Mouse (Mus musculus): ENCODE measurements around the gene Cym. TPM values are rescaled to one million over a fixed set of nuclear protein-coding genes. Genes with fewer than 3 reads are reported as not detected.

The Cym gene
- polyA plus RNA-seq, 2 experiments, result 0.40 to 0.47 TPM

DNA sequence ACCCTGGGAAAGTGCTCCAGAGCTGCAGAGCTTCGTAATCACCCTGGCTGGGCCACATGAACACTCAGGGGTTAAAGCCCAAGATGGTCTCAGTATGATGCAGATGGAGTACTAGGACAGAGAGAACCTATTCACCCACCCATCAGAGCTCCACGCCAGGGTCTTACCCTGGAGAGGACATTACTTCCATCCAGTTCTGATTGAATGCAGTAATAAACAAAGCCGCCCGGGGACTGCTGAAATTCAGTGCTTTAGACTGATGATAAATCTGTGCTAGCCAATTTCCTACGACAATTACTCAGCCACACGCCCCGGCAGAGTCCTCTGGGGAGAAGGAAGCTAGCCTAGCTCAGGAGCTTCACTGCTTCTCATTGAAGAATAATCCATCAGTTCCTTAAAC, 35.2 kb upstream of the Cym start:
- no peaks in the 10 kb centered on the region for H3K27me3 ChIP-seq (ENCODE audit: control insufficient read depth, insufficient read depth, low read length)
- H3K9ac ChIP-seq (ENCODE audit: low read depth, low read length, severe bottlenecking), result no peak overlapping the region
- WGBS, result 40% methylated on average over 7 of the region's 7 CpGs
- H3K4me1 ChIP-seq (ENCODE audit: control insufficient read depth, insufficient read depth, low read length), result peaks cover 11% of the 10 kb centered on the region
- H3K9me3 ChIP-seq (ENCODE audit: control insufficient read depth, low read length), result no peaks in the 10 kb centered on the region
- DNase-seq (ENCODE audit: low spot score), result no peak
- H3K36me3 ChIP-seq (ENCODE audit: control insufficient read depth, insufficient read depth, low read length), result no peaks in the 10 kb centered on the region
- no peak for ATAC-seq (ENCODE audit: low FRiP score, low read depth)
- TF ChIP-seq POLR2A (IDR thresholded peaks at IDR 0.05; ENCODE audit: borderline replicate concordance, extremely low read depth, insufficient read depth, insufficient read length), result no peak
- H3K27ac ChIP-seq (replicated peaks; ENCODE audit: low read depth, low read length), result no peak overlapping the region
- H3K4me2 ChIP-seq (replicated peaks; ENCODE audit: low read depth, low read length, severe bottlenecking), result no peak overlapping the region
- no peak overlapping the region for H3K4me3 ChIP-seq (replicated peaks; ENCODE audit: low read length)

DNA sequence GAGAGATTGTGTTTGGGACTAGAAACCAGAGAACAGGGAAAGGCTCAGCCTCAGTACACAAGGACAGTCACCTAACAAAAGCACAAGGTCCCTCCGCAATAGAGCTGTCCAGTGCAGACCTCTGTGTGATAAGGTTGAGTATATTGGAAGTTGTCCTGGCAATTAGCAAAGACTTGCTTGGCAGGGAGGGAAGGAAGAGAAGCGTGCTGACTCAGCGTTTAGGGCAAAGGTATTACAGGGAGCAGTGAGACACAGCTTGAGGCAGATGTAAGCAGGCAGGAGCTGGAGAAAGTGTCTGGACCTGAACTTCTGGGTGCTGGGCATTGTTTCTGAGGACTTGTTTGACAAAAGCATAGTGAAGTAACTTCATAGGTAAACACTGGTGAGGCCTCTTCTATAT, 34.5 kb upstream of the Cym start:
- H3K4me2 ChIP-seq (replicated peaks; ENCODE audit: low read depth, low read length, severe bottlenecking), result no peak overlapping the region
- peaks cover 4% of the 10 kb centered on the region; the same call in 1 of the 2 replicates for H3K4me1 ChIP-seq (ENCODE audit: control insufficient read depth, insufficient read depth, low read length)
- no peak overlapping the region for H3K27ac ChIP-seq (replicated peaks; ENCODE audit: low read depth, low read length)
- H3K9ac ChIP-seq (ENCODE audit: low read depth, low read length, severe bottlenecking), result no peak overlapping the region
- DNase-seq (ENCODE audit: low spot score), result no peak
- ATAC-seq (ENCODE audit: low FRiP score, low read depth), result no peak
- H3K36me3 ChIP-seq (ENCODE audit: control insufficient read depth, insufficient read depth, low read length), result no peaks in the 10 kb centered on the region
- WGBS, result 82% methylated on average over 3 of the region's 3 CpGs
- H3K4me3 ChIP-seq (replicated peaks; ENCODE audit: low read length), result no peak overlapping the region
- TF ChIP-seq POLR2A (IDR thresholded peaks at IDR 0.05; ENCODE audit: borderline replicate concordance, extremely low read depth, insufficient read depth, insufficient read length), result no peak
- no peaks in the 10 kb centered on the region for H3K27me3 ChIP-seq (ENCODE audit: control insufficient read depth, insufficient read depth, low read length)
- H3K9me3 ChIP-seq (ENCODE audit: control insufficient read depth, low read length), result no peaks in the 10 kb centered on the region

DNA sequence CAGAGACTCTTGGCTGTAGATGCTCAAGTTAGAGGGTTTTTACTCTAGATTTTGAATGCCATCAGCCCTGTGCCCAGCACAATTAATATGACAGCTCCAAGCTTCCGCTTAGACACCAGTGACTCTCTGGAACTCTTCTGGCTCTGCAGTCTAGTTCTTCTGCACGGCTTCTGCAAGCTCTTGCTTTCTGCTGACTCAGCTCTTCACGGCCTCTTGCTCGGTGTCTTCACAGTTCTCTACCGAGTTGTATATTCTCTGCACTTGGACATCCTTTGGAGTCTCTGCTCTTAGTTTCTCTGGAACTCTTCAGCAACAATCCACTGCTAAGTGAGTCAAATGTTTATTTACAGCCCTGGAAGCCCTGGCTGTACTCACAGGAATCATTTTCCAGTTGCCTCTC, 32.4 kb upstream of the Cym start:
- Histone ChIP-seq H3K27ac (replicated peaks; ENCODE audit: low read depth, low read length) (no peak overlapping the region), H3K9me3 (ENCODE audit: control insufficient read depth, low read length) (no peaks in the 10 kb centered on the region), H3K4me1 (ENCODE audit: control insufficient read depth, insufficient read depth, low read length) (no peaks in the 10 kb centered on the region), H3K4me3 (replicated peaks; ENCODE audit: low read length) (no peak overlapping the region), H3K4me2 (replicated peaks; ENCODE audit: low read depth, low read length, severe bottlenecking) (no peak overlapping the region), H3K27me3 (ENCODE audit: control insufficient read depth, insufficient read depth, low read length) (no peaks in the 10 kb centered on the region), H3K9ac (ENCODE audit: low read depth, low read length, severe bottlenecking) (no peak overlapping the region), H3K36me3 (ENCODE audit: control insufficient read depth, insufficient read depth, low read length) (no peaks in the 10 kb centered on the region)
- no peak for ATAC-seq (ENCODE audit: low FRiP score, low read depth)
- no peak for TF ChIP-seq POLR2A (IDR thresholded peaks at IDR 0.05; ENCODE audit: borderline replicate concordance, extremely low read depth, insufficient read depth, insufficient read length)
- DNase-seq (ENCODE audit: low spot score), result no peak
- 79% methylated on average over 5 of the region's 5 CpGs for WGBS

DNA sequence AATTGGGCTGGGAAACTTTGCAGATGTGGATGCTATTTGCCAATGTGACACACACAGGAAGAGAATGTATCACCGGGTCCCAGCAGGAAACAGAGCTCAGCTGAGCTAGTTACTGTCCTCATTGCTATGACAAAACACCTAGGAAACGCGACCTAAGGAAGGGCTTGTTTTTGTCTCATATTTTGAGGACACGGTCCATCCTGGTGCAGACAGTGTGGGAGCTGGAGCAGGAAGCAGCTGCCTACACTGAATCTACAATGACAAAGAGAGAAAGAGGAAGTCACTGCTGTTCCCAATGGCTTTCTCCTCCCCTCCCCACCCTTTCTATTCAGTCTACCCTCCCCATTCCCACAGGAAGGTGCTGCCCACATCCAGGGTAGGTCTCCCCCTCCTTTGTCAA, 30.5 kb upstream of the Cym start:
- no peak overlapping the region for H3K27ac ChIP-seq (replicated peaks; ENCODE audit: low read depth, low read length)
- ATAC-seq (ENCODE audit: low FRiP score, low read depth) (no peak), DNase-seq (ENCODE audit: low spot score) (no peak)
- WGBS, result 78% methylated on average over 4 of the region's 4 CpGs
- no peaks in the 10 kb centered on the region for H3K9me3 ChIP-seq (ENCODE audit: control insufficient read depth, low read length)
- no peaks in the 10 kb centered on the region for H3K4me1 ChIP-seq (ENCODE audit: control insufficient read depth, insufficient read depth, low read length)
- H3K4me3 ChIP-seq (replicated peaks; ENCODE audit: low read length), result no peak overlapping the region
- no peaks in the 10 kb centered on the region for H3K36me3 ChIP-seq (ENCODE audit: control insufficient read depth, insufficient read depth, low read length)
- H3K9ac ChIP-seq (ENCODE audit: low read depth, low read length, severe bottlenecking), result no peak overlapping the region
- no peak for TF ChIP-seq POLR2A (IDR thresholded peaks at IDR 0.05; ENCODE audit: borderline replicate concordance, extremely low read depth, insufficient read depth, insufficient read length)
- no peak overlapping the region for H3K4me2 ChIP-seq (replicated peaks; ENCODE audit: low read depth, low read length, severe bottlenecking)
- no peaks in the 10 kb centered on the region for H3K27me3 ChIP-seq (ENCODE audit: control insufficient read depth, insufficient read depth, low read length)

DNA sequence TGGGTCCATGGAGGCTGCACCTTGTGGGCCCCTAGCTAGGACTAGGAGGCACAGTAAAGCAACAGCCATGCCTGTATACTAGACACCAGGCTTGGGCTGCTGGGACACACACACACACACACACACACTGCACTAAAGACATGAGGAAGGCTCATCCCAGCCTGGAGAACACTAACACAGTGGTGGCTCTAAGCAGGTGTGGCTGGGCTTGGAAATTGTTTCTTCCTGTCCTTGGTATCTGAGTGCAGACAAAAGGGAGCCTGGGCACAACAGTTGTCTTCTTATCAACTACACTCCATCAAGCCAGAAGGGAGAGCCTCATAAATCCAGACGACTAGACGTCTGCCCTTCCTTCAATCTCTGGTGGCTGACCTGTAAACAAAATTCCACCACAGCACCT, 28.8 kb upstream of the Cym start:
- no peak overlapping the region for H3K4me2 ChIP-seq (replicated peaks; ENCODE audit: low read depth, low read length, severe bottlenecking)
- WGBS, result 22% methylated on average over 2 of the region's 2 CpGs
- TF ChIP-seq POLR2A (IDR thresholded peaks at IDR 0.05; ENCODE audit: borderline replicate concordance, extremely low read depth, insufficient read depth, insufficient read length), result no peak
- ATAC-seq (ENCODE audit: low FRiP score, low read depth) (no peak), DNase-seq (ENCODE audit: low spot score) (no peak)
- no peak overlapping the region for H3K27ac ChIP-seq (replicated peaks; ENCODE audit: low read depth, low read length)
- H3K36me3 ChIP-seq (ENCODE audit: control insufficient read depth, insufficient read depth, low read length), result no peaks in the 10 kb centered on the region
- no peak overlapping the region for H3K9ac ChIP-seq (ENCODE audit: low read depth, low read length, severe bottlenecking)
- H3K9me3 ChIP-seq (ENCODE audit: control insufficient read depth, low read length), result no peaks in the 10 kb centered on the region
- H3K4me3 ChIP-seq (replicated peaks; ENCODE audit: low read length), result no peak overlapping the region
- no peaks in the 10 kb centered on the region for H3K4me1 ChIP-seq (ENCODE audit: control insufficient read depth, insufficient read depth, low read length)
- no peaks in the 10 kb centered on the region for H3K27me3 ChIP-seq (ENCODE audit: control insufficient read depth, insufficient read depth, low read length)

DNA sequence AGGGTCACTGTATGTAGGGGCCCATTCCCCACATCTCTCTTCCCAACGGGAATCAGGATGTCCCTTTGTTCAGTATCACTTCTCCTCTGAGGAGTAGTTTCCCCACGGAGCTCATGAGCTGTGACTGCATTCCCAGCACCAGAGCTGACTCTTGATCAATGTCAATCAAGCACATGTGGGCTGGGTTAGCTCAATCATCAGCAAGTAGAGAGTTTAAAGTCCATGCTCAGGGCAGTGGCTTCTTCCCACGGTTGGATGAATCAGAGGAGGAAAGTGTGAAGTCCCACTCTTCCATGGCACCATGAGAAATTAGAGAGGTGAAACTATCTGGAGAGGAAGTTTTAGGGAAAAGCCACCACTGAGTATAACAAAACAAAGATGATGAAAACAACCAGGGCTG, 27.5 kb upstream of the Cym start:
- Histone ChIP-seq H3K27me3 (ENCODE audit: control insufficient read depth, insufficient read depth, low read length) (no peaks in the 10 kb centered on the region), H3K27ac (replicated peaks; ENCODE audit: low read depth, low read length) (no peak overlapping the region), H3K9ac (ENCODE audit: low read depth, low read length, severe bottlenecking) (no peak overlapping the region), H3K4me3 (replicated peaks; ENCODE audit: low read length) (no peak overlapping the region), H3K9me3 (ENCODE audit: control insufficient read depth, low read length) (no peaks in the 10 kb centered on the region), H3K36me3 (ENCODE audit: control insufficient read depth, insufficient read depth, low read length) (no peaks in the 10 kb centered on the region), H3K4me1 (ENCODE audit: control insufficient read depth, insufficient read depth, low read length) (no peaks in the 10 kb centered on the region), H3K4me2 (replicated peaks; ENCODE audit: low read depth, low read length, severe bottlenecking) (no peak overlapping the region)
- no peak for ATAC-seq (ENCODE audit: low FRiP score, low read depth)
- WGBS, result 69% methylated on average over 3 of the region's 3 CpGs
- DNase-seq (ENCODE audit: low spot score), result no peak
- TF ChIP-seq POLR2A (IDR thresholded peaks at IDR 0.05; ENCODE audit: borderline replicate concordance, extremely low read depth, insufficient read depth, insufficient read length), result no peak
